Mouse (Mus musculus): ENCODE measurements at regions not wholly inside any gene's neighbourhood (a gene's known extent, or its start where the extent isn't known, plus 50 kb on each side); places are given as distances from the start of the nearest gene placed in this dataset.

DNA sequence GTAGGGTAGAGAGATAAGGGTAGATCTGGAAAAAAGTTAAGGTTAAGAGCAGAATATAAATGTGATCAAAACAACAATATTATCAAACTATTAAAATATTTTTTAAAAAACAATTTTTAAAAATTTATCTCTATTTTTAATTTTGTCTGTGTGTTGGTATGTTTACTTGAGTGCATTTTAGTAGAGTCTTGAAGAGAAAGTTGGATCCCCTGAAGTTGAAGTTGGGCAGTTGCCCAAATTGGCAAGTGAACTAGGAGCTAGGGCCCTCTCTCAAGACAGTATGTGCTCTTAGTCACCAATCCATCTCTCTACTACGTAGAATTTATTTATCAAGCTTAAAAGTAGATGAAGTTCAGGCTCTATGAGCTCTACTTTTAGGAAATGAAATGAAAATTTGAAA lies 59.9 kb downstream of the Adamts1 start:
- DNase-seq (ENCODE audit: low read depth, low spot score): no peak

DNA sequence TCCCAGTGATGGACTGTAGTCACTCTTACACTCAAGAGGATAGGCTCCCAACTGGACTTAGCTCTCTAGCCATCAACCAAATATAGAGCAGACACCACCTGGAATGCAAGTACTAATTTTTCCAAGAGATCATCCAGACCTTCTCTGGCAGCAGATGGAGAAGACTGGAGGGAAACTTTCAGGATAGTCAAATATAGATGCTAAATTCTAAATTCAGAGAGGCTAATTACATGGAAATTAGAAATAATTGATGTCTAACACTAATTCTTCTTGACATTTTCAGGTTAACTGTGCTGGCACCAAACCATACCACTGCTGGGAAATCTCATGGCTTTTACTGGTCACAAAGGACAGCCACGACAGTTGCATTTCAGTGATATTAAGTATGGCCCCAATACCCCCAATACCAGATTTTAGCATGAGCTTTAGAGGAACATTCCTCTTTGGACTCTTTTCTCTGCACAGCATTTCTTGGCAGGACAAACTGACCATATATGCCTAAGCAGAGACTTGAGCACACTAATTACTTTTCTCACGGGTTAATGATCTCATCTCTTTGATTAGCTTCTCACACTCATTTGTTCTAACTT lies 64.2 kb downstream of the Adamts1 start:
- no peak for DNase-seq (ENCODE audit: low read depth, low spot score)

DNA sequence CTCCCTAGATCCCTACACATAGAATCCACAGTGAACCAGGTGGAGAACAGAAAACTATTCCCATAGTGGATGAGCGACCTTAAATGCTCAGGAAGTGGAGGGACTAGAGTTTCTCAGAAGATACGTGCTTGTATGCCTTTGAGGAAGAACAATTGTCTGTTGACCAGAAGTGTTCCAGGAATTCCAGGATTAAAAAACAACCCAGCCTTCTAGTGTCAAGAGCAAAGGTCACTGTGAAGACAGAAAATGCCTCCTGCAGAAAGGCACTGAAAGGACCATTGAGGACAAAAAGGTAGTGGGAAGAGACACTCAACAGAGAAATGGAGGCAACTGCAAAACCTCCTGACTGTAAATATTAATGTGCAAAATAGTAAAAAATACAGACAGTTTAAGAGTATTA lies 74.9 kb downstream of the Adamts1 start:
- DNase-seq (ENCODE audit: low read depth, low spot score): no peak

DNA sequence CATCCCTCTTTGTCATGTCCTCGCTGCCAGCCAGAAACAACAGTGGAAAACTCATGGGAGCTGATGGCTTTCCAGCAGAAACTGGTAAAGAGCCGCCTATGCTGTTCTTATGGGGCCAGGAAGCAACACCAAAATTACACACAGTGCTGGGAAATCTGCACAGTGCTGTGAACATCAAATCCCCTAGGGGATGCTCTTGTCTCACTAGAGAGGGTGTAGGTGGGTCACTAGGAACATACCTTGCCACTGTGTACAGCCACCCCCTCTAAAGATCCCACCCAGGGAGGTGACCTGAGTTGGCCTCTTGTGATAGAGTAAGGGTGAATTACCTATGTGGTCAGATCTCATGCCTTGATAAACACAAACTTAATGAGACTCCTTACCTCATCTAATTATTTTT lies 80.9 kb downstream of the Adamts1 start:
- DNase-seq (ENCODE audit: low read depth, low spot score): peak; percentile 3

DNA sequence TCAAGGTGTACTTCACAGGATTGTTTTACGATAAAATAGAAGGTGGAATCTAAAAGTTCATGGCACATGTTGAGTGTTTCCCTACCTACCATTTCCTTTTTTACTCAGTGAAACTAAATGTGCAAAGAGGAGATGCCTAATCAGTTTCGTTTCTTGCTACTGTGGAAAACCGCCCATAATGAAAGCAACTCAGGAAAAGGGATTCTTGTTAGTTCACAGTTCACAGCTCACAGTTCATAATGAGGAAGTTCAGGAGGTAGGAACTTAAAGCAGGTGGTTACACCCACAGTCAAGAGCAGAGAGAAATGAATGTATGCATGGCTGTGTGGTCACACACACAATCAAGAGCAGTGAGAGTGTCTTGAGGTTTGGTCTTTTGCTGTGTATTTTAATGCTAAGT lies 90.6 kb downstream of the Adamts1 start:
- no peak for DNase-seq (ENCODE audit: low read depth, low spot score)

- no peak for DNase-seq (ENCODE audit: low read depth, low spot score)
Observed at GRCm38 (mm10) chr16:85704254-85705020, 98.5 kb downstream of the Adamts1 start.

GRCm38 (mm10) chr16:85702889-85703480 lies 99.9 kb downstream of the Adamts1 start:
- DNase-seq (ENCODE audit: low read depth, low spot score): no peak

DNA sequence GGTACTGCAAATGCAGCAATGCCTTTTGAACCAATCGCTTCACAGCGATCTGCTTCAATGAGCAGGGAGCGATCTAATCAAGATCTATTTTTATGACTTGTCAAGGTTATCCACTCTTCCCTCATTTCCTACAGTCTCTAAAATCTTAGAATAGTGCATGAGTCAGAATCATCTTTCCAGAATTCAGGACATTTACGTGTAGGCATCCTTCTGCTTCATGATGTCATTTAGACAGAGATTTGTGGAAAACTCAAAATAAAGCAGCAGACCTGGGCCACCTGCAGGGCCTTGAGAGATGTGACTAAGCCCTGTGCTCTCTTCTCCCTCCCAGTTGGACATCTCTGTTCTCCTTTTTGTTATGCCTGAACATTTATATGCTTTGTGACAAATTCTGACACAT lies 103.6 kb downstream of the Adamts1 start:
- no peak for DNase-seq (ENCODE audit: low read depth, low spot score)

DNA sequence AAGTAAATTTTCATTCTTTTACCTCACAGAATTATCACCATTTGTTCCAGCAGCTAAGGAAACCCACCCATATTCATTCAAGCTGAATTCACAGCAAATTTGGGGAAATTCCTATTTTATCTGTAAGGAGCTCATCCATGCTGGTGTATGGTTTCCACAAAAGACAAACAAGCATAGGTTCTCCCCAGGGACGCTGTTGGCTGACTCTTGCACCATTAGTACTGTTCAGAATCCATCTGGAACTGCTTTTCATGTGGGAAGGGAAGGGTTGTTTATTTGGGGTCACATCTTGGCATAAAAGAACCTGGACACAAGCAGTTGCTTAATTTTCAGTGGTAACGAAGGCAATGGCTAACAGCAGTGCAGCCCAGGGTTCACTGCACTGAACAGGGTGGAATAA lies 120.2 kb downstream of the Adamts1 start:
- DNase-seq (ENCODE audit: low read depth, low spot score): no peak

DNA sequence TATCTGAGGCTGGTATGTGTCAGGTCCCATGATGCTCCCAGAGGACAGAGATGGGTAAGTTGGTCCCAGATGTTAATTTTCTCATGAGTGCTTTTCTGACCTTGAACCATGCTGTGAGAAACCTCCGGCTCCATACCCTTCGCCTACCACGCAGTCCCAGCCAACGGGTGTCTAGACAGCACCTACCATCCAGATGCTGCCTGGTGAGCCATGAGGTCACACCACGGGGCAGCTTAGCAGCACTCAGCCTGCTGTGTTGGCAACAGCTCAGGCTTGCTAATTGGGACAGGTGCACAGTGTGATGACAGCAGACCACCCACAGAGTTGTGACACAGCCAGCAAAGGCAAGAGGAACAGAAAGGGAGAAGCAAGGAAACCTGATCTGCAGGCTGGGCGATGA lies 122.6 kb downstream of the Adamts1 start:
- peak; percentile 12 for DNase-seq (ENCODE audit: low read depth, low spot score)

- DNase-seq (ENCODE audit: low read depth, low spot score): no peak
Observed at GRCm38 (mm10) chr16:85678781-85679180, 124.1 kb downstream of the Adamts1 start.

- DNase-seq (ENCODE audit: low read depth, low spot score): peak; percentile 4
Observed at GRCm38 (mm10) chr16:85678228-85678627, 124.7 kb downstream of the Adamts1 start.

GRCm38 (mm10) chr16:85677027-85677426 lies 123.8 kb upstream of the Cyyr1 start:
- peak; percentile 70 for DNase-seq (ENCODE audit: low read depth, low spot score)

DNA sequence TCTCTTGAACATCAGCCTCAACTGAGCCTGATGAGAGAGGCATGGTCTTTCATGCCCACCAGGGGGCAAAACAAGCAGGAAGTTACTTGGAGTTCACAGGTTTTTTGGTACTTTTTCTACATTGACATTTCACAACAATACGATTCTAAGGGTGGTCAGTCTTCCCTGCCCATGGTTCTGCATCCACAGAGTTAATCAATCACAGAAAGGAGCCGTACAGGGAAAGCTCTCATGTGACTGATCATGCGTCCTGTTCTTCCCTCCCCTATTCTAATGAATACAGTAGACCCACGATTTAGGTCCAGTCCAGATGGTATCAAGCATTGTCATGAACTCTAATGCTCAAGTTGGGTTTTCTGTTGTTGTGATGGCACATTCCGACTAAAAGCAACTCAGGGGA lies 115.6 kb upstream of the Cyyr1 start:
- DNase-seq (ENCODE audit: low read depth, low spot score): peak; percentile 5

- DNase-seq (ENCODE audit: low read depth, low spot score): no peak
Observed at GRCm38 (mm10) chr16:85667790-85668189, 114.6 kb upstream of the Cyyr1 start.

GRCm38 (mm10) chr16:85649516-85649915 lies 96.3 kb upstream of the Cyyr1 start:
- DNase-seq (ENCODE audit: low read depth, low spot score): no peak

DNA sequence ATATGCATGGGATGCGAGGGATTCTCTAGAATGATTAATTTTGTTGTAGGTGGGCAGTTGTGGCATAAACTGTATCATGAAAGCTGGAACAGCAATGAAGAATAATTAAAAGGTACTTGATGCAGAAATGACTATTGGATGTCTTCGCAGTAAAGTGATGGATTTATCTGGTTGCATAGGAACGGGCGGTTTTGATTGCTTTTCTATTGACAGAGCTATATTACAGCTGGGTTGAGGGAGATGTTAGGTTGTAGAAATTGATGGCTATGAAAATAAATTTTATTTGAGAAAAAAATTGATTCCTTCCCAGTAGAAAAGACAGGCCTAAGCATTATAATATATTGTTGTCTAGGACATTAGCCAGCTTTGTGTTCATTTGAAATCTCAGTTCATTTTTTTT lies 87.8 kb upstream of the Cyyr1 start:
- DNase-seq (ENCODE audit: low read depth, low spot score): no peak

GRCm38 (mm10) chr16:85637079-85637478 lies 83.9 kb upstream of the Cyyr1 start:
- no peak for DNase-seq (ENCODE audit: low read depth, low spot score)

- no peak for DNase-seq (ENCODE audit: low read depth, low spot score)
Observed at GRCm38 (mm10) chr16:85629738-85630137, 76.5 kb upstream of the Cyyr1 start.

- DNase-seq (ENCODE audit: low read depth, low spot score): no peak
Observed at GRCm38 (mm10) chr16:85624505-85624904, 71.3 kb upstream of the Cyyr1 start.

DNA sequence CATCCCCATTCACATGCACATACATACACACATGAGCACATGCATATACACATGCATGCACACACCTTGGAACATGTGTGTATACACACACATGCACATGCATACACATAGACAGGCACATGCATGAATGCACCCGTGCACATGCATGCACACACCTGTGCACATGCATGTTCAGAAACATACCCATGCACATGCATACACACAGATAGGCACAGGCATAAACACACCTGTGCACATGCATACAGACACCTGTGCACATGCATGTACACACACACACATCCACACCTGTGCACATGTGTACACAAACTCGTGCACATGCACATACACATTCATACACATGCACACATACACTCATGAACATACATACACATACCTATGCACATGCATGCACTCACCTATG lies 50.9 kb upstream of the Cyyr1 start:
- DNase-seq (ENCODE audit: low read depth, low spot score): no peak

Data from ES-CJ7 (cell line).